Comparison of ENCODE assay signal across 17 mouse cellular contexts in genomic region chr4:131577571-131577970, GRCm38 (mm10).
"Had no signal": no experiment of that assay in that cellular context is flagged by ENCODE, and none has a peak within 500 bp of the region (broad histone marks: within the 10 kb centered on the region; RNA-seq: fewer than 3 reads in every experiment).

No protein-coding gene starts in this region.

- H3K4me3 ChIP-seq: megakaryocyte, embryonic 14.5 days; midbrain, embryonic 13.5 days; midbrain, embryonic 15.5 days; neural tube, embryonic 12.5 days had no signal

- H3K9ac ChIP-seq: lung, embryonic 14.5 days; midbrain, embryonic 13.5 days; midbrain, embryonic 15.5 days; neural tube, embryonic 12.5 days had no signal

- H3K4me2 ChIP-seq: lung, embryonic 14.5 days; midbrain, embryonic 11.5 days; midbrain, embryonic 13.5 days; midbrain, embryonic 15.5 days; neural tube, embryonic 12.5 days had no signal

- H3K27me3 ChIP-seq: megakaryocyte, embryonic 14.5 days; midbrain, embryonic 13.5 days; midbrain, embryonic 15.5 days; neural tube, embryonic 12.5 days had no signal

- DNase-seq: lung, adult 18-20 months; lung, postnatal 14 days; lung, postnatal 36 days; retina, postnatal 1 day; right cerebral cortex, adult 18-20 months; right cerebral cortex, postnatal 25 days; spleen, adult 18-20 months; thymus, adult 18-20 months; thymus, postnatal 14 days; thymus, postnatal 36 days had no signal

- H3K9me3 ChIP-seq: megakaryocyte, embryonic 14.5 days; midbrain, embryonic 13.5 days; midbrain, embryonic 15.5 days; neural tube, embryonic 12.5 days had no signal

- H3K27ac ChIP-seq: macrophage; midbrain, embryonic 13.5 days; midbrain, embryonic 15.5 days; neural tube, embryonic 12.5 days had no signal

- H3K36me3 ChIP-seq: midbrain, embryonic 13.5 days; midbrain, embryonic 15.5 days; neural tube, embryonic 12.5 days had no signal

- H3K4me1 ChIP-seq: megakaryocyte, embryonic 14.5 days; midbrain, embryonic 13.5 days; midbrain, embryonic 15.5 days; neural tube, embryonic 12.5 days had no signal

- ATAC-seq: midbrain, embryonic 13.5 days; midbrain, embryonic 15.5 days had no signal
